Mouse (Mus musculus) B cell, adult 62 days (primary cell): ENCODE results near the gene Arhgap5. TPM values are rescaled to one million over a fixed set of nuclear protein-coding genes. Genes with fewer than 3 reads are reported as not detected.

ENCODE experiments used
- total RNA-seq: library from RNA; stranded (reverse); gene quantifications from 4 replicates; pipeline ENCODE4 v1.2.4, GENCODE M21; 2023

The Arhgap5 gene
- 5.6 to 7.5 TPM (median 6.3 TPM) in 4 replicates for total RNA-seq

GRCm38 (mm10) chr12:52503456-52504320, at the start of gene Arhgap5:
Arhgap5 (plus strand) TSS chr12:52503972.

Other genes with a start within 250 kb of the Arhgap5 start
- not detected in 4 replicates for gene Akap6, start 195.4 kb downstream of the Arhgap5 start, total RNA-seq